Mouse (Mus musculus) thymus, postnatal 14 days (tissue): Measurements from ENCODE around the gene Pafah1b1.

ENCODE experiments used
- DNase-seq: peaks from one replicate; pipeline ENCODE4 v3.0.0; 2021

The Pafah1b1 gene

DNA sequence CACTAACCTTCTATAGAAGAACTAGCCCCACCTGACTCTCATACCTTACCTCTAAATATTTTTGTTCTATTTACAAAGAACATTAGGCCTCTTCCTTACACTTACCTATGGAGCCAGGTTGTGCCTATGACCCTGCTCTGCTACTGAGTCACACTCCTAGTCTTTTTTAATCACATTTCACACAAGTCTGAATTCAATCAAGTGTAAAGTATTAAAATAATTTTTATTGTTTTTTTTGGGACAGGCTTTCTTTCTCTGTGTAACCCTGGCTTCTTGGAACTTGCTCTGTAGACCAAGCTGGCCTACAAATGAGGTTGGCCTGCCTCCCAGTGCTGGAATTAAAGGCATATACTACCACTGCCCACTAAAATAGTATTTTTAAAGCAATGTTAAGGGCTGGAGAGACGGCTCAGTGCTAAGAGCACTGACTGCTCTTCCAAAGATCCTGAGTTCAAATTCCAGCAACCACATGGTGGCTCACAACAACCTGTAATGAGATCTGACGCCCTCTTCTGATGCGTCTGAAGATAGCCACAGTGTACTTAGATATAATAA is 8.4 kb downstream of the Pafah1b1 start:
- DNase-seq = no peak

DNA sequence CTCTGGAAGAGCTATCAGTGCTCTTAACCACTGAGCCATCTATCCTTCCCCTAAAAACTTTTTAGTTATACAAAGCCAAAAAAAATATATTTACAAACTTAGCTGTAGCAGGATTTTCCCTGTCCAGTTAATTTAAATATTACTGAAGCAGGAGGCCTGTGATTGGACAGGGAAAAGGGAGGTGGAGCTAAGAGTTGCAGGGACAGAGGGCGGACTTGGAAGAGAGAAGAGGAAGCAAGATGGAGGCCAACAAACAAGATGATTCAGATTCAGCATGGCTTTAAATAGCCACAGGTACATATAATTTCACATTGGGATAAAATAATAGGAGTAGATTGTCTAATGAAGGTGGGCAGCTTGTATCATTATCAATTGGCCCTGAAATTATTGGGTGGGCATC is 13.8 kb downstream of the Pafah1b1 start:
- DNase-seq = no peak

GRCm38 (mm10) chr11:74708781-74709180 is 15.7 kb downstream of the Pafah1b1 start:
- no peak for DNase-seq

DNA sequence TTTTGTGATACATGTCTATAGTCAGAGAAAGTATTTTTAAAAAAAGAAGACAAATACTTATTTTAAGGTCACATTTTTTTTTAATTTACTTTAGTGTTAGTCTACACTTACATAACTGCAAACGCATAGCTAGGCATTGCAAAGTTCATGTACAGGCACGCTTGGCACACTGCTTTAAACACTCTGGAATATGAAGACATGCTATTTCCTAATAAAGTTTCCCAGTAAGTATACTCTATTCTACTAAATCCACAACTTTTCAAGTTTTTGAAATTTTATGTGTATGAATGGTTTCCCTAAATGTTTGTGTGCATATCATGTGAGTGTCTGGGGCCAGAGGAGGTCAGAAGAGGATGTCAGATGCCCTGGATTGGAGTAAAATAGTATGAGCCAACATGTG is 20.4 kb downstream of the Pafah1b1 start:
- DNase-seq = no peak

DNA sequence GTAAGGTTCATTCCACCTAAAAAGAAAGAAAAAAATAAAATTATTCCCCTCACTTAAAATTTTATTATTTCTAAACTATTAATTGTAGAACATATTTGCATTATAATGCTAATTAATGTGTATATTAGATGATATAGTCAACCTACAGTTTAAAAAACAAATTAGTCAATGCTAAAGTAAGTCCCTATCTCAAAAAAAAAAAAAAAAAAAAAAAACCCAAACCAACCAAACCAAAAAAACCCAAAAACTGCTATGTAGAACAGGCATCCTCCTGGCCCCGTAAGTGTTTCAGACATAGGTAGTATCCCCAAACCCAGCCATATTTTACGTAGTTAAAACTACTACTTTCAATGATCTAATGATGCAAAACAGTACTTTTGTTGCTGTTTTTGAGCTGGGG is 25.0 kb downstream of the Pafah1b1 start:
- DNase-seq = no peak

GRCm38 (mm10) chr11:74692151-74692550 is 32.3 kb downstream of the Pafah1b1 start:
- no peak for DNase-seq

DNA sequence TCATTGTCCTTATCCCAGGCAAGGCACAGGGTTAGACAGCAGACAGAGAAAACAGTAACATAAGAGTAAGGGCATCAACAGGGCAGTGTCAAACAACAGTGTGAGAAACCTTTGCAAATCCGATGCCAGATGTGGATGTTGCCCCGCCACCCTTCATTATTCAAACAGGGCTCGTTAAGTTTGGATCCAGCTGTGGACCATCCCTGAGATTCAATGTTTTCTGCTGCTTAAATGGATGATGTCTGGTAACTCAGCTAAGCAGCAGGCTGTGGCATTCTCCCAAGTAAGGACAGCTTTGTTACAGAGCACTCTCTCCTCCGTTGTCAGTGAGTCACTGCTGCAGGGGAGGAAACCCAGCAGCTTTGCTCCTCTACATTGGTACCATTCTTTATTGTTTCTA is 49.3 kb downstream of the Pafah1b1 start:
- DNase-seq = no peak

- no peak for DNase-seq
These were observed 49.8 kb downstream of the Pafah1b1 start for GRCm38 (mm10) chr11:74674713-74675112.

GRCm38 (mm10) chr11:74673561-74673960 is 50.9 kb downstream of the Pafah1b1 start:
- no peak for DNase-seq

DNA sequence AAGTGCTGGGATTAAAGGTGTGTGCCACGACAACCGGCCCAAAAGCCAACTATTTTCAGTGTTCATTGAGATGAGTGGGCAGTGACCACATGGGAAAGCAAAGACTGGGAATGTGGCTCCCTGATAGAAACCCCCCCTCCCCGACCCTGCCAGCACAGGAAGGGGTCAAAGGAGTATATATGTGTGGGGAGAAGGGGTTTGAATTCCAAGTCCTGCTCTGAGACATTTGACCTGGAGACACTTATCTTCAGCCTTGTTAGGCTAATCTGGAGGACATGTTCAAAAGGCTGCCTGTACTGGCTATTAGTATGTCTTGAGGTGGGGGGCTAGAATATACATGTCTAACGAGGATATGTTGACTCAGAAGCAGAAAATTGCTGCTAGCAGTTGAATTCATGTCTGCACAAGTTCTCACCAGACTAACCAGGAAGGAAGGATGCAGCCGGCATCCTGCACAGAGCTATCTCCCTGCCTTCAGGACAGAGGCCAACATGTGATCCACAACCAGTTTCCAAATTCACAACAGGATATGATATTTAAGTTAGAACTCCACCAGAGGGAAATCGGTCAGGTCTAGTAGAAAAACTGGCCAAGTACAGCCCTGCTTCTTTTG is 51.5 kb downstream of the Pafah1b1 start:
- no peak for DNase-seq

DNA sequence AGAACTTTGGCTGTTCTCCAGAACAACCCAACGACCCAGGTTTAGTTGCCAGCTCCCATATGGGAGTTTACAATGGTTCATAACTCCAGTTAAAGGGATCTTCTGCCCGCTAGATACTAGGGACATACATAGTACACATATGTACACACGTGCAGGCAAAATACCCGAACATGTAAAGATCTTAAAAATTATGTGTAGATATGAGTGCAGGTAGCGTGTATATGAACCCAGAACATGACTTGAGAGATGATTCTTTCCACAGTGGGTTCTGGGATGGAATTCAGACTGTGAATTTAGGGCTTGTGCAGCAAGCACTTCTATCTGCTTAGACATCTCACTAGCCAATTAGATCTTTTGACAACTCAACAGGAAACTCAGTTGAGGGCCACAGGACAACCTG is 52.6 kb downstream of the Pafah1b1 start:
- no peak for DNase-seq

DNA sequence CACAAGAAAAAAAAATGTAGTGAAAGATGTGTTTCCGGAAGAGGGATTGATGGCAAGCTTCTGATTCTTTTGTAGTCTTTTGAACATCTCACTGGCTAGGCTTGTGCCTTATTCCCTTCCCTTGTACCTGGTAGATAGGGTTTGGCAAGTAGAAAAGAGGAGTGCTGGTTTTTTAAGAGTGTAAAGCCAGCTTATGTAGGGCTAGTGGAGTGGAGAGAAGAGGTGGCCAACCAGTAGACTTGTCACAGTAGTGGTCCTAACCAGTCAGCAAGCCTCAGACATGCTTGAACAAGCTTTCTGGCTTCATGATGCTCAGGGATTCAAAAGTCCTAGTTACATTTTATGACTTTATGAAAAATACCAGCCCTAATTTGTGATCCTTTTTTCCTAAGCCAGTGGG is 53.5 kb downstream of the Pafah1b1 start:
- no peak for DNase-seq

DNA sequence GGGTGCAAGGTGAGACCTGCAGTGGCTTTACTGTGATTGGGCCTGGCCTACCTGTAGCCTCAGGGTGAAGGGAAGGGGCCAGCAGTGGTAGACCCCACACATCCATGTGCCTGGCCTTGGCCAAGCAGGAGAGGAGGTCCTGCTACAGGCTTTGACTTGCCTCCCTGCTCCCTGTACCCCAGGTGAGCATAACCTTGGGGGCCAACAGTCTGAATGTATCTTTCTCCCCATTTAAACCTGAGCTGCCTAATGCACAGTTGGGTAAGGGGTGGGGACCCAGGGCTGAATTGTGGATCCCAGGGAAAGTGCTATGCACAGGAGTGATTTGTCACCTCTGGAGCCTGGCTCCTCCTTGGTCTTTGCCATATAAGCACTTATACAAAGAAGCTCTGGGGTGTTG is 54.3 kb downstream of the Pafah1b1 start:
- DNase-seq = no peak

- DNase-seq = no peak
These were observed 55.5 kb downstream of the Pafah1b1 start for GRCm38 (mm10) chr11:74668971-74669370.

DNA sequence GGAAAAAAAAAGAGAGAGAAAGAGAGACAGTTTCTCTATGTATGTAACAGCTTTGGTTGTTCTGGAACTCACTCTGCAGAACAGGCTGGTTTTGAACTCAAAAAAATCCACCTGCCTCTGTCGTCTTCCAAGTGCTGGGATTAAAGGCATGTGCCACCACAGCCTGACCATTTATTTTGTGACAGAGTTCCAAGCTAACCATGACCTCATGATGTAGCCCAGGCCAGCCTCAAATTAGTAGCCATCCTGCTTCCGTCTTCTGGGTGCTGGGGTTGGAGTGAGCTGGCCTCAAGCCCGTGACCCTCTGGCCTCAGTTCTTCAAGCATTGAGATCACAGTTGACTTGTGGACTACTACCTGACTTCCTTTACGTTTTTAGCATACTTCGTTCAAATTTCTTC is 56.0 kb downstream of the Pafah1b1 start:
- no peak for DNase-seq

GRCm38 (mm10) chr11:74667582-74668010 is 56.9 kb downstream of the Pafah1b1 start:
- no peak for DNase-seq

- no peak for DNase-seq
These were observed 57.5 kb downstream of the Pafah1b1 start for GRCm38 (mm10) chr11:74666776-74667581.

DNA sequence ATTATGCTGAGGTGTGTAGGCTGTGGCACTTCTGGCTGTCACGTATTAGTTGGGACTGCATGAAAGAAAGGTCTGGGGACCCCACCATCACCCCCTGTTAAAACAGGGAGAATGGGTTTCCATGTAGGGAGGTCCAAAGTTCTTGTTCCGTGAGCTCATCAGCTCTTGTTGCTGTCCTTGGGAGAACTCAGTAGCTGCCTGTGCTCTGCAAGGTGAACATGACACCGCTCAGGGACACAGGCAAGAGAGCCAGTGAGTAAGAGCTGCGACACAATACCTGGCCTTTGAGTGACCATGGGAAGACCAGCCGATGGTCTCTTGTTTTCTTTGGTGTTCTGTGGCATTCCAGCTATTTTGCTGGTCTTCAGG is 58.2 kb downstream of the Pafah1b1 start:
- no peak for DNase-seq

DNA sequence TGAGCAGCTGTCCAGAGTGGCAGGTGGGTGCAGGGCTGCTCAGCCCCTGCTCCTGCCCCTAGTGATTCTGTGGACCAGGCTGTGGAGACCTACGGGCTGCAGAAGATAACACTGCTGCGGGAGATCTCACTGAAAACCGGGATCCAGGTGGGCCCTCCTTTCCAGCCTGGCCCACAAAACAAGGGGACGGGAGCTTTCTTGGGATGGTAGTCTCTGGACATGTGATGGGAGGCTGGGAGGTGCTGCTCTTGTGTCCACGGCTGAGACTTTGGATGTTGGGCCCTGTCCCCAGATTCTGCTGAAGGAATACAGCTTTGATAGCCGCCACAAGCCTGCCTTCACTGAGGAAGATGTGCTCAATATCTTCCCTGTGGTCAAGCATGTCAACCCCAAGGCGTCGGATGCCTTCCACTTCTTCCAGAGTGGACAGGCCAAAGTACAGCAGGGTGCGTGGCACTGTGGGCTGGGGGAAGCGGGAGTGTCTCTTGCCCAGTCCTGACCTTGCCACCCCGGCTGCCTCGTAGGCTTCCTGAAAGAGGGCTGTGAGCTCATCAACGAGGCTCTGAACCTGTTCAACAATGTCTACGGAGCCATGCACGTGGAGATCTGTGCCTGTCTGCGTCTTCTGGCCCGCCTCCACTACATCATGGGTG is 58.7 kb downstream of the Pafah1b1 start:
- DNase-seq = no peak

- no peak for DNase-seq
These were observed 59.6 kb downstream of the Pafah1b1 start for GRCm38 (mm10) chr11:74664906-74665305.

DNA sequence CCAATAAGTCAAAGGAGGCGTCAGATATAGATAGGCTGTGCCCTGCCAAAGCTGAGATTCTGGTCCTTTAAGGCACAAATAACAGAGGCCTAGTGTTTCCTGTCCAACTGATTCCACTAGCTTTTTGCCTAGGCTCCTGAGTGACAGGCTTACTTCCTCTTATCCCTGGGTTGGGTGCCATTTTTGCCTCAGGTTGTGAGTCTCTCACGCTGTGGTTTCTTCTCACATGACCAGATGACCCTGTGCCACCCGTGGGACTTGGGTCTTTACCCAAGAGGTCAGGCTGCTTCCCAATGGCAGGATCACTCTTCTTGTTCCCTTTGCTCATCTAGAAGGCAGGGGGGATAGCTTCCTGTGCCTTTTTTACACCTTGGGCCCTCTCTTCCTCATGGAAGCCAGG is 60.2 kb downstream of the Pafah1b1 start:
- no peak for DNase-seq

DNA sequence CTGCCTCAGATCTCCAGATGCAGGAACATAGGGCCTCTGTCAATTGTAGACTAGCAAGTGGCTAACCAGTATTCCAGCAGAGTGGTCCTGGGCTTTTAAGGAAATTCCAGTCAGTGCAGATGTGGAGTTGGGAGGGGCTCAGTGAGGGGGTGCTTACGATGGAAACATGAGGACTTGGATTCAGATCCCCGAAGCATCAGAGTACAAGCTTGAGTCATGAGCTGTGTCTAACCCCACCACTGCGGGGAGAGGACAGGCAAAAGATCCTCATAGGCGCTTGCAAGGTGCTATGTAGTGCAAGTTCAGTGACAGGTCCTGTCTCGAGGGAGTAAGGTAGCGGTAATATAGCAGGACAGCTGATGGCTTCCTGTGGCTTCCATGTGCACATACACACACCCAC is 62.2 kb downstream of the Pafah1b1 start:
- no peak for DNase-seq

DNA sequence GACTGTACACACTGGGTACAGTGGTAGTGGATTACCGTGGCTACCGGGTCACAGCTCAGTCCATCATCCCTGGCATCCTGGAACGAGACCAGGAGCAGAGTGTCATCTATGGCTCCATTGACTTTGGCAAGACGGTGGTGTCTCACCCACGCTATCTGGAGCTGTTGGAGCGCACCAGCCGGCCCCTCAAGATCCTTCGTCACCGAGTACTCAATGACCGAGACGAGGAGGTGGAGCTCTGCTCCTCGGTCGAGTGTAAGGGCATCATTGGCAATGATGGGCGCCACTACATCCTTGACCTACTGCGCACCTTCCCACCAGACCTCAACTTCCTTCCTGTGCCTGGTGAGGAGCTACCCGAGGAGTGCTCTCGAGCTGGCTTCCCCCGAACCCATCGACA is 62.8 kb downstream of the Pafah1b1 start:
- DNase-seq = no peak

- DNase-seq = no peak
These were observed 64.1 kb downstream of the Pafah1b1 start for GRCm38 (mm10) chr11:74660336-74660735.
